Mouse (Mus musculus) spleen, adult 2 months (tissue): ENCODE data around the gene Axl. TPM values are rescaled to one million over a fixed set of nuclear protein-coding genes. Genes with fewer than 3 reads are reported as not detected.

ENCODE experiments used
- DNase-seq, 2 experiments: peaks; one replicate each; pipeline versions ENCODE4 v3.0.0 to v3.0.0-alpha.2; 2012 to 2021; ENCODE audit warnings: low spot score in 2 of 2, low read depth in 1 of 2
- H3K27ac ChIP-seq: fragments of 200-500 bp; 2 replicates; pipeline ENCODE4 v1.5.1; 2012; ENCODE audit warnings: low read length, inconsistent platforms; ENCODE audit not compliant: insufficient read depth
- H3K27me3 ChIP-seq: fragments of 200-500 bp; 2 replicates; pipeline ENCODE4 v1.6.1; 2012; ENCODE audit warnings: mild to moderate bottlenecking, moderate library complexity, low read length, inconsistent platforms; ENCODE audit not compliant: control insufficient read depth, insufficient read depth
- H3K36me3 ChIP-seq: fragments of 200-500 bp; 2 replicates; pipeline ENCODE4 v1.6.1; 2012; ENCODE audit warnings: mild to moderate bottlenecking, low read length, inconsistent platforms; ENCODE audit not compliant: control insufficient read depth, insufficient read depth
- H3K4me1 ChIP-seq: fragments of 200-500 bp; 2 replicates; pipeline ENCODE4 v1.6.1; 2011; ENCODE audit warnings: inconsistent platforms; ENCODE audit not compliant: control insufficient read depth, insufficient read depth, insufficient read length
- H3K4me3 ChIP-seq: fragments of 200-500 bp; 2 replicates; pipeline ENCODE4 v1.5.1; 2011; ENCODE audit warnings: mild to moderate bottlenecking, inconsistent platforms; ENCODE audit not compliant: insufficient read depth, insufficient read length; ENCODE audit errors: extremely low read depth
- CTCF ChIP-seq: fragments of 200-500 bp; IDR thresholded peaks from 2 replicates; pipeline ENCODE4 v1.5.1; 2011; ENCODE audit warnings: mild to moderate bottlenecking, inconsistent platforms; ENCODE audit not compliant: insufficient read depth, insufficient read length, insufficient replicate concordance; ENCODE audit errors: extremely low read depth
- POLR2A ChIP-seq: fragments of 200-500 bp; IDR thresholded peaks from 2 replicates; pipeline ENCODE4 v1.6.1; 2011; ENCODE audit warnings: low read depth, low read length, inconsistent platforms
- WGBS: fragments of 180-500 bp; shearing (Covaris S2); methylation state at CpG from one replicate; pipeline ENCODE4 v1.1.7; 2018; 5-methylcytosine and 5-hydroxymethylcytosine counted together
- polyA plus RNA-seq: library from polyadenylated mRNA; depleted of rRNA; stranded (reverse); fragments of >200 nt; gene quantifications from 2 replicates; pipeline ENCODE4 v1.2.3, GENCODE M21; 2012

Axl gene
- polyA plus RNA-seq, 1 experiment, result 129 TPM

GRCm38 (mm10) chr7:25825043-25825442, 36.5 kb upstream of the Axl start:
- peaks cover 10% of the 10 kb centered on the region; the same call in 1 of the 2 replicates for H3K4me1 ChIP-seq
- no peak overlapping the region for H3K4me3 ChIP-seq
- TF ChIP-seq POLR2A, result no peak
- no peak for TF ChIP-seq CTCF
- no peaks in the 10 kb centered on the region for H3K36me3 ChIP-seq
- H3K27ac ChIP-seq, result no peak overlapping the region
- WGBS, result 82% methylated on average over 9 of the region's 9 CpGs
- DNase-seq, result no peak
- H3K27me3 ChIP-seq, result peaks cover 2% of the 10 kb centered on the region; the same call in 1 of the 2 replicates

GRCm38 (mm10) chr7:25816241-25816919, 27.9 kb upstream of the Axl start, which contains the start of gene Cyp2s1:
Gene Cyp2s1, minus strand, starts transcription at chr7:25816913.
- peak in 1 of 2 experiments; percentile 13 for DNase-seq
- no peak for TF ChIP-seq CTCF
- TF ChIP-seq POLR2A, result no peak
- 3% methylated on average over 40 of the region's 40 CpGs for WGBS
- Histone ChIP-seq H3K4me3 (peak within 1 kb of the TSS; percentile 47), H3K36me3 (no peaks in the 10 kb centered on the region), H3K4me1 (peaks cover 5% of the 10 kb centered on the region), H3K27me3 (peaks cover 9% of the 10 kb centered on the region), H3K27ac (no peak within 1 kb of the TSS)

- Histone ChIP-seq H3K27me3 (peaks cover 7% of the 10 kb centered on the region), H3K27ac (no peak overlapping the region), H3K36me3 (no peaks in the 10 kb centered on the region), H3K4me1 (peaks cover 5% of the 10 kb centered on the region), H3K4me3 (no peak overlapping the region)
- DNase-seq, result no peak
- WGBS, result 27% methylated on average over 7 of the region's 7 CpGs
- TF ChIP-seq POLR2A (no peak), CTCF (no peak)
Observed at GRCm38 (mm10) chr7:25815571-25815970, 27.1 kb upstream of the Axl start.

- TF ChIP-seq CTCF (no peak), POLR2A (no peak)
- H3K4me3 ChIP-seq, result no peak overlapping the region
- peaks cover 7% of the 10 kb centered on the region for H3K27me3 ChIP-seq
- 87% methylated on average over 9 of the region's 9 CpGs for WGBS
- no peak overlapping the region for H3K27ac ChIP-seq
- H3K36me3 ChIP-seq, result no peaks in the 10 kb centered on the region
- no peak for DNase-seq
- H3K4me1 ChIP-seq, result peaks cover 5% of the 10 kb centered on the region
Observed at GRCm38 (mm10) chr7:25814711-25815110, 26.2 kb upstream of the Axl start.

- no peak overlapping the region for H3K4me3 ChIP-seq
- no peak for DNase-seq
- H3K36me3 ChIP-seq, result no peaks in the 10 kb centered on the region
- WGBS, result 91% methylated on average over 1 of the region's 1 CpGs
- H3K4me1 ChIP-seq, result peaks cover 5% of the 10 kb centered on the region
- H3K27me3 ChIP-seq, result peaks cover 7% of the 10 kb centered on the region
- H3K27ac ChIP-seq, result no peak overlapping the region
- TF ChIP-seq POLR2A, result no peak
- TF ChIP-seq CTCF, result no peak
Observed at GRCm38 (mm10) chr7:25812195-25812594, 23.7 kb upstream of the Axl start.

GRCm38 (mm10) chr7:25811716-25812115, 23.2 kb upstream of the Axl start:
- H3K27me3 ChIP-seq, result peaks cover 7% of the 10 kb centered on the region
- DNase-seq, result no peak
- TF ChIP-seq POLR2A, result no peak
- no peak for TF ChIP-seq CTCF
- no peak overlapping the region for H3K4me3 ChIP-seq
- H3K4me1 ChIP-seq, result peaks cover 3% of the 10 kb centered on the region
- no peaks in the 10 kb centered on the region for H3K36me3 ChIP-seq
- no peak overlapping the region for H3K27ac ChIP-seq
- WGBS, result 93% methylated on average over 2 of the region's 2 CpGs

- Histone ChIP-seq H3K27ac (no peak overlapping the region), H3K27me3 (no peaks in the 10 kb centered on the region; the same call in 1 of the 2 replicates), H3K4me3 (no peak overlapping the region), H3K4me1 (no peaks in the 10 kb centered on the region), H3K36me3 (no peaks in the 10 kb centered on the region)
- WGBS, result 36% methylated on average over 21 of the region's 21 CpGs
- TF ChIP-seq CTCF (peak; percentile 42; the same call in 1 of the 2 replicates), POLR2A (no peak)
- DNase-seq, result peak in 1 of 2 experiments; percentile 49
Observed at GRCm38 (mm10) chr7:25805631-25806343, 17.3 kb upstream of the Axl start.
